ENCODE assay signal across 21 mouse cellular contexts in genomic region chr7:137116246-137116645, GRCm38 (mm10).
DNase-seq lines count a peak whose midpoint lies in the region; ATAC-seq and TF ChIP-seq lines count a peak whose summit lies in the region.
"Had no signal": no experiment of that assay in that cellular context is flagged by ENCODE, and none has a peak within 500 bp of the region (broad histone marks: within the 10 kb centered on the region; RNA-seq: fewer than 3 reads in every experiment).

No protein-coding gene starts in this region.

- no peak for TF ChIP-seq CTCF in lung, postnatal 0 days (IDR thresholded peaks at IDR 0.05)

- H3K27me3 ChIP-seq in lung, embryonic 16.5 days (ENCODE audit: control insufficient read depth, insufficient read depth, low read depth, low read length) = no peaks in the 10 kb centered on the region
- no peaks in the 10 kb centered on the region for H3K27me3 ChIP-seq in lung, postnatal 0 days (replicated peaks; ENCODE audit: insufficient read depth, low read length)
- H3K27me3 ChIP-seq: CH12.LX, Patski had no signal

- no peak overlapping the region for H3K4me3 ChIP-seq in lung, embryonic 16.5 days (ENCODE audit: low read length)
- no peak overlapping the region for H3K4me3 ChIP-seq in lung, postnatal 0 days (ENCODE audit: low read depth, low read length)

- WGBS in lung, embryonic 16.5 days = 57% methylated on average over 4 of the region's 4 CpGs
- 50% methylated on average over 4 of the region's 4 CpGs for WGBS in lung, postnatal 0 days

- H3K9ac ChIP-seq in lung, embryonic 16.5 days (ENCODE audit: low read length) = no peak overlapping the region
- no peak overlapping the region for H3K9ac ChIP-seq in lung, postnatal 0 days (replicated peaks; ENCODE audit: low read depth)

- ATAC-seq in lung, embryonic 16.5 days (ENCODE audit: low read depth) = peak; percentile 61
- peak; percentile 81 for ATAC-seq in lung, postnatal 0 days
- ATAC-seq: activated CD4-positive, CD25-positive, alpha-beta regulatory T cell, adult 4 months; CD4-positive, CD25-positive, alpha-beta regulatory T cell, adult 4 months; Patski had no signal

- no peak for TF ChIP-seq EP300 in lung, postnatal 0 days (IDR thresholded peaks at IDR 0.05)

- H3K4me2 ChIP-seq in lung, embryonic 16.5 days (ENCODE audit: low read depth, low read length) = no peak overlapping the region
- no peak overlapping the region for H3K4me2 ChIP-seq in lung, postnatal 0 days (replicated peaks; ENCODE audit: low read depth, low read length)

- H3K27ac ChIP-seq in lung, embryonic 16.5 days (ENCODE audit: low read length) = no peak overlapping the region
- H3K27ac ChIP-seq in lung, postnatal 0 days (ENCODE audit: low read length) = no peak overlapping the region

- DNase-seq in lung, postnatal 25 days (ENCODE audit: low spot score) = no peak
- DNase-seq in lung, postnatal 0 days (ENCODE audit: low spot score) = peak; percentile 57
- no peak for DNase-seq in lung, postnatal 14 days
- peak; percentile 9 for DNase-seq in yolk sac, embryonic 10.5 days (ENCODE audit: low spot score)
- no peak for DNase-seq in cerebellum, adult 11 months
- DNase-seq: adrenal gland, adult 2 months; adrenal gland, adult 8-10 months; adrenal gland, postnatal 10 days; adrenal gland, postnatal 14 days; adrenal gland, postnatal 25 days; adrenal gland, postnatal 36 days; B cell, adult 2 months; cerebellum, adult 11-12 months; cerebellum, adult 18-20 months; cerebellum, adult 2 months had no signal

- H3K9me3 ChIP-seq in lung, embryonic 16.5 days (ENCODE audit: control insufficient read depth, low read length) = peaks cover 4% of the 10 kb centered on the region
- no peaks in the 10 kb centered on the region; the same call in 1 of the 2 replicates for H3K9me3 ChIP-seq in lung, postnatal 0 days (ENCODE audit: low read length)

- H3K4me1 ChIP-seq in lung, embryonic 16.5 days (replicated peaks; ENCODE audit: control insufficient read depth, insufficient read depth, low read length) = no peaks in the 10 kb centered on the region
- H3K4me1 ChIP-seq in lung, postnatal 0 days (ENCODE audit: insufficient read depth, low read depth, low read length) = no peaks in the 10 kb centered on the region

- H3K36me3 ChIP-seq in lung, embryonic 16.5 days (ENCODE audit: control insufficient read depth, insufficient read depth, low read length) = no peaks in the 10 kb centered on the region
- H3K36me3 ChIP-seq in lung, postnatal 0 days (ENCODE audit: insufficient read depth, low read length) = no peaks in the 10 kb centered on the region
- H3K36me3 ChIP-seq: G1E had no signal

Comparison
In these comparisons a context has a peak if more than half of its experiments do, and no peak if none do; other contexts are left out.
1. DNase-seq: peak in lung, postnatal 0 days (single experiment) and yolk sac, embryonic 10.5 days (single experiment); none in lung, postnatal 25 days (single experiment), lung, postnatal 14 days (single experiment) and cerebellum, adult 11 months (single experiment).